Mouse (Mus musculus) heart, embryonic 12.5 days (tissue): ENCODE results near the gene Mpst. TPM values are rescaled to one million over a fixed set of nuclear protein-coding genes. Genes with fewer than 3 reads are reported as not detected.

Source experiments
- ATAC-seq: fragments of 200-750 bp; cut with Nextera tagmentation; 2 replicates; pipeline ENCODE4 v1.8.0; 2017; ENCODE audit warnings: moderate TSS enrichment, moderate library complexity; ENCODE audit not compliant: insufficient number of reproducible peaks, low FRiP score
- H3K27ac ChIP-seq: fragments of 300-500 bp; sonication (generic); 2 replicates; pipeline ENCODE4 v1.5.1; 2016; ENCODE audit warnings: mild to moderate bottlenecking, moderate library complexity; ENCODE audit not compliant: poor library complexity, severe bottlenecking
- H3K27me3 ChIP-seq: fragments of 300-500 bp; sonication (generic); replicated peaks from 2 replicates; pipeline ENCODE4 v1.6.1; 2016; ENCODE audit warnings: mild to moderate bottlenecking, moderate library complexity
- H3K36me3 ChIP-seq: fragments of 300-500 bp; sonication (generic); 2 replicates; pipeline ENCODE4 v1.6.1; 2016; ENCODE audit warnings: mild to moderate bottlenecking, moderate library complexity
- H3K4me1 ChIP-seq: fragments of 300-500 bp; sonication (generic); replicated peaks from 2 replicates; pipeline ENCODE4 v1.6.1; 2016; ENCODE audit warnings: mild to moderate bottlenecking
- H3K4me2 ChIP-seq: fragments of 300-500 bp; sonication (generic); 2 replicates; pipeline ENCODE4 v1.6.1; 2016; ENCODE audit warnings: mild to moderate bottlenecking, moderate library complexity
- H3K4me3 ChIP-seq: fragments of 300-500 bp; sonication (generic); 2 replicates; pipeline ENCODE4 v1.5.1; 2016; ENCODE audit warnings: mild to moderate bottlenecking
- H3K9ac ChIP-seq: fragments of 300-500 bp; sonication (generic); 2 replicates; pipeline ENCODE4 v1.6.1; 2016; ENCODE audit warnings: mild to moderate bottlenecking, moderate library complexity
- H3K9me3 ChIP-seq: fragments of 300-500 bp; sonication (generic); replicated peaks from 2 replicates; pipeline ENCODE4 v1.6.1; 2016; ENCODE audit warnings: mild to moderate bottlenecking, moderate library complexity
- WGBS: fragments of 180-500 bp; shearing (Covaris S2); methylation state at CpG from one replicate; pipeline ENCODE4 v1.1.7; 2016; 5-methylcytosine and 5-hydroxymethylcytosine counted together
- polyA plus RNA-seq: library from polyadenylated mRNA; unstranded; fragments of >200 nt; fragmentation: Nextera tagmentation; extraction: Ambion mirVana; gene quantifications from 2 replicates; pipeline ENCODE4 v1.2.1, GENCODE M21; 2016

The Mpst gene
- polyA plus RNA-seq, 1 experiment from 2014 or later, result 1.1 TPM

GRCm38 (mm10) chr15:78424507-78424906, 18.3 kb downstream of the Mpst start:
- no peaks in the 10 kb centered on the region for H3K9me3 ChIP-seq
- H3K4me2 ChIP-seq, result no peak overlapping the region
- 16% methylated on average over 11 of the region's 11 CpGs for WGBS
- H3K36me3 ChIP-seq, result no peaks in the 10 kb centered on the region
- H3K4me1 ChIP-seq, result peaks cover 8% of the 10 kb centered on the region
- H3K27ac ChIP-seq, result no peak overlapping the region
- ATAC-seq, result no peak
- H3K4me3 ChIP-seq, result no peak overlapping the region
- H3K9ac ChIP-seq, result no peak overlapping the region
- H3K27me3 ChIP-seq, result peaks cover 48% of the 10 kb centered on the region

- Histone ChIP-seq H3K4me2 (no peak overlapping the region), H3K4me3 (no peak overlapping the region), H3K27ac (no peak overlapping the region), H3K4me1 (peaks cover 12% of the 10 kb centered on the region), H3K9ac (no peak overlapping the region), H3K9me3 (no peaks in the 10 kb centered on the region), H3K36me3 (no peaks in the 10 kb centered on the region), H3K27me3 (peaks cover 43% of the 10 kb centered on the region)
- no peak for ATAC-seq
- WGBS, result 65% methylated on average over 4 of the region's 4 CpGs
Measured at GRCm38 (mm10) chr15:78425230-78425629, 19.0 kb downstream of the Mpst start.

GRCm38 (mm10) chr15:78428391-78429138, 22.3 kb downstream of the Mpst start, which contains the start of gene Kctd17:
Gene Kctd17 (plus strand): TSS chr15:78428564.
- peaks cover 23% of the 10 kb centered on the region for H3K27me3 ChIP-seq
- peak within 1 kb of the TSS; percentile 64 for H3K4me3 ChIP-seq
- no peaks in the 10 kb centered on the region for H3K9me3 ChIP-seq
- H3K9ac ChIP-seq, result peak within 1 kb of the TSS; percentile 70
- H3K27ac ChIP-seq, result no peak within 1 kb of the TSS
- peaks cover 8% of the 10 kb centered on the region; the same call in 1 of the 2 replicates for H3K36me3 ChIP-seq
- H3K4me2 ChIP-seq, result peak within 1 kb of the TSS; percentile 76
- WGBS, result 1% methylated on average over 52 of the region's 52 CpGs
- H3K4me1 ChIP-seq, result peaks cover 12% of the 10 kb centered on the region
- ATAC-seq, result peak; percentile 67

DNA sequence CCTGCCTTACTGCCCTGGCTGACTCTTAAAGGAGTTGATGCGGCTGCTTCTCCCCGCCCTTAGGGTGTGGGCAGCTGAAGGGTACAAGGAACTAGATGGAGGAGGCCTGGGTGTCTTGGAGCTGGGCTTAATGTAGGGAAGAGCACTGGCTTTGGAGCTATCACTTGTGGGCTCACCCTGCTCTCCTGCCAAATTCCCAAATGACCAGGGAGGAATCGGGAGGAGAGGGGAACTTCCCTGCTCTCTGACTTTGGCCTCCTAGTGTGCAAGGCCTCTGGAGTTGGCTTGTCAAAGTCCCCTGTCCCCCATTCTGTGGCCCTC, 22.9 kb downstream of the Mpst start:
- H3K9me3 ChIP-seq, result no peaks in the 10 kb centered on the region
- H3K4me2 ChIP-seq, result peak overlapping the region; percentile 76
- 11% methylated on average over 3 of the region's 3 CpGs for WGBS
- peaks cover 12% of the 10 kb centered on the region for H3K4me1 ChIP-seq
- peaks cover 13% of the 10 kb centered on the region; the same call in 1 of the 2 replicates for H3K36me3 ChIP-seq
- H3K9ac ChIP-seq, result peak overlapping the region; percentile 70
- H3K27ac ChIP-seq, result no peak overlapping the region
- peak overlapping the region; percentile 64 for H3K4me3 ChIP-seq
- ATAC-seq, result no peak
- peaks cover 19% of the 10 kb centered on the region; the same call in 1 of the 2 replicates for H3K27me3 ChIP-seq

GRCm38 (mm10) chr15:78429871-78430622, 23.8 kb downstream of the Mpst start:
- Histone ChIP-seq H3K4me1 (peaks cover 12% of the 10 kb centered on the region), H3K27me3 (peaks cover 12% of the 10 kb centered on the region; the same call in 1 of the 2 replicates), H3K4me3 (no peak overlapping the region), H3K9me3 (no peaks in the 10 kb centered on the region), H3K36me3 (peaks cover 14% of the 10 kb centered on the region; the same call in 1 of the 2 replicates), H3K27ac (no peak overlapping the region), H3K4me2 (peak overlapping the region; percentile 76), H3K9ac (peak overlapping the region; percentile 70; the same call in 1 of the 2 replicates)
- ATAC-seq, result 0 out of 2 replicates have a peak, but pooled peaks have one; percentile 17
- 71% methylated on average over 13 of the region's 13 CpGs for WGBS

DNA sequence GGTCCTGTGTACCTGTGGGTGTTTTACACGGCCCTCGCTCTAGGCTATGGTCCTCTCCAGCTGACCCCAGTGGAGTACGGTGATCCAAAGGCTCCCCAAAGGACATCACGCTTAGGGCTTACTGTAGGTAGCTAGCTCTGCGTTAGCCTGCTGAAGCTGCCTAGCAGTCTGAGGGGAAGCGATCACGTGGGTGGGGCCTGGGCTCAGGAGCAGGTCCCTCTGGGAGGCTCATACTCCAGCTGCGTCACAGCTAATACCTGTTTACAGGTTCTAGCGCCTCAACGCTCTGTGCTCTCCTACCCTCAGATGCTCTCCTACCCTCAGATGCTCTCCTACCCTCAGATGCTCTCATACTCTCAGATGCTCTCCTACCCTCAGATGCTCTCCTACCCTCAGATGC, 24.7 kb downstream of the Mpst start:
- Histone ChIP-seq H3K9ac (no peak overlapping the region), H3K4me1 (peaks cover 12% of the 10 kb centered on the region), H3K36me3 (peaks cover 19% of the 10 kb centered on the region; the same call in 1 of the 2 replicates), H3K4me2 (no peak overlapping the region), H3K27me3 (peaks cover 19% of the 10 kb centered on the region), H3K4me3 (no peak overlapping the region), H3K9me3 (no peaks in the 10 kb centered on the region), H3K27ac (no peak overlapping the region)
- no peak for ATAC-seq
- 85% methylated on average over 10 of the region's 10 CpGs for WGBS

GRCm38 (mm10) chr15:78431541-78432121, 25.4 kb downstream of the Mpst start:
- ATAC-seq, result no peak
- 77% methylated on average over 7 of the region's 7 CpGs for WGBS

DNA sequence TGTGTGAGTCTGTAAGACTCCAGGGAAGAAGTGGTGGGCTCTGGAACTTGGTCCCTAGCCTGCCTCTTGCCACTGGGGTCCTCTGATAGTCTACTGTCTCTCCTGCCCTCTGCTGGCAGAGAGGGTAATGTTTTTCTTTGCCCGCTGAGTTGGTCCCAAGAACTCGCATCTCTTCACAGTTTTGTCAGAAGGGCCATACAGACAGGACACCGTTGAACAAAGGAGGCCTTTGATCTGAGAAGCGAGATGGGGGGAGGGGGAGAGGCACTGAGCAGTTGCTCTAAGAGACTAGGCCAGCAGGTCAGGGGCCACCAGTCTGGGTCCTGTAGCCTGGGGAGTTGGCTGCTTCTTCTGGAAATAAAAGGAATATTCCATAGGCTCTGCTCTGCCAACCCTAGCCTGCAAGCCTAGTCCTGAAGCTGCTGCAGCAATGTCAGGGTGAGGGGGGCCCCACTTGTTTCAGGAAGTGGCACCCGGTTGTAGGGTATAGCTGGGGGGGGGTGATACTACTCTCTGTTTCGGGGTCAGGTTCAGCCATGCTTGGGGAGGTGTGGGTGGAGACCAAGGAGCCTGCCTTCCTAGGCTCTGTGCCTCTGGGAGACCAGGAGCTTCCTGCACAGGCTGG, 28.8 kb downstream of the Mpst start:
- Histone ChIP-seq H3K27ac (no peak overlapping the region), H3K4me3 (no peak overlapping the region), H3K9ac (no peak overlapping the region), H3K4me1 (peaks cover 40% of the 10 kb centered on the region), H3K9me3 (no peaks in the 10 kb centered on the region), H3K27me3 (peaks cover 16% of the 10 kb centered on the region), H3K36me3 (peaks cover 19% of the 10 kb centered on the region; the same call in 1 of the 2 replicates), H3K4me2 (no peak overlapping the region)
- no peak for ATAC-seq
- WGBS, result 36% methylated on average over 6 of the region's 6 CpGs

More at GRCm38 (mm10) chr15:78431541-78432121, 25.4 kb downstream of the Mpst start:
- Histone ChIP-seq H3K27me3 (peaks cover 25% of the 10 kb centered on the region), H3K4me1 (peaks cover 18% of the 10 kb centered on the region), H3K36me3 (peaks cover 19% of the 10 kb centered on the region; the same call in 1 of the 2 replicates), H3K9me3 (no peaks in the 10 kb centered on the region), H3K4me2 (no peak overlapping the region), H3K9ac (no peak overlapping the region), H3K4me3 (no peak overlapping the region), H3K27ac (no peak overlapping the region)

- Histone ChIP-seq H3K36me3 (peaks cover 19% of the 10 kb centered on the region; the same call in 1 of the 2 replicates), H3K4me1 (peaks cover 47% of the 10 kb centered on the region), H3K9me3 (no peaks in the 10 kb centered on the region), H3K9ac (no peak overlapping the region), H3K27ac (no peak overlapping the region), H3K4me3 (no peak overlapping the region), H3K27me3 (peaks cover 16% of the 10 kb centered on the region), H3K4me2 (no peak overlapping the region)
- ATAC-seq, result no peak
- 91% methylated on average over 11 of the region's 11 CpGs for WGBS
Measured at GRCm38 (mm10) chr15:78435681-78436080, 29.5 kb downstream of the Mpst start.

DNA sequence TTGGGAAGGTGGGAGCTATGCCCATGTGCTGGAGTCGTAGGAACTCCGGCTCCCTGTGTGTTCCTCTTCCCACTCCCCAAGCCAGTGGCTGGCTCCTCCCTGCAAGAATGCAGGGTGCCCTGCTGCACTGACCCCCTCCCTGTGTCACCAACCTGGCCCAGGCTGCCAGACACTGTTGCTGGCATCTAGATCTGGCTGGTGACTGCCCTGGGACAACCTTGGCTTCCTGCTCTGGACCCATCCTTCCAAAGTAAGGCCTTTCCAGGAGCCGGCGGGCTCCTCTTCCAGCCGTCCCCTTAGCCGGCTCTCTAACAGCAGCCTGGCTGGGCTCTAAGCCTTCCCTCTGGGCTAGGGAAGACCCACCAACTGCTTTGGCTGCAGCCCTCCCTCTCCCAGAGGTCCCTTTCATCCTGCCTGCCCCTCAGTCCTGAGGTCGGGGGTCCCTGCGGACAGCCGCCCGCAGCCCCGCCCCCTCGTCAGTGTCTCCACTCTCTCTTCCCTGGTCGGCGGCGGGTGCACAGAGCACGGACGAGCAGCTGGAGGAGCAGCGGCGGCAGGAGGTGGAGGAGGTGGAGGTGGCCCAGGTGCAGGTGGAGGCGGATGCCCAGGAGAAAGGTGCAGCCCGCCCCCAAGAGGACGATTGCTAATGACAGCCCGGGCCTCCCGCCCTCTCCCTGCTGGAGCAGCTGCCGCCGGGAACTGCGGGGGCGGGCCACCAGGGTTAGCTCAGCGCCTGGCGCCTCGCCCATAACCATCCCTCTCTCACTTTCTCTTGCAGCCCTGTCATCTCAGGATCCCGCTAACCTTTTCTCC, 30.4 kb downstream of the Mpst start:
- Histone ChIP-seq H3K36me3 (peaks cover 19% of the 10 kb centered on the region; the same call in 1 of the 2 replicates), H3K4me2 (peak overlapping the region; percentile 68), H3K9ac (peak overlapping the region; percentile 27), H3K9me3 (no peaks in the 10 kb centered on the region), H3K4me3 (peak overlapping the region; percentile 34), H3K27ac (0 out of 2 replicates have a peak overlapping the region, but pooled peaks have one; percentile 26), H3K27me3 (peaks cover 16% of the 10 kb centered on the region), H3K4me1 (peaks cover 55% of the 10 kb centered on the region)
- 15% methylated on average over 32 of the region's 32 CpGs for WGBS
- ATAC-seq, result peak; percentile 43
